Mouse (Mus musculus) lung, embryonic 15.5 days (tissue): ENCODE data around the gene Cdpf1. TPM values are rescaled to one million over a fixed set of nuclear protein-coding genes. Genes with fewer than 3 reads are reported as not detected.

ENCODE experiments used
- ATAC-seq: fragments of 200-750 bp; cut with Nextera tagmentation; 2 replicates; pipeline ENCODE4 v1.8.0; 2017; ENCODE audit warnings: moderate number of reproducible peaks, borderline replicate concordance; ENCODE audit not compliant: low FRiP score, low TSS enrichment; ENCODE audit errors: extremely low read depth
- H3K27ac ChIP-seq: fragments of 300-500 bp; sonication (generic); 2 replicates; pipeline ENCODE4 v1.5.1; 2015; ENCODE audit warnings: moderate library complexity, mild to moderate bottlenecking, inconsistent platforms
- H3K27me3 ChIP-seq: fragments of 300-500 bp; sonication (generic); 2 replicates; pipeline ENCODE4 v1.6.1; 2015; ENCODE audit warnings: inconsistent platforms
- H3K36me3 ChIP-seq: fragments of 300-500 bp; sonication (generic); 2 replicates; pipeline ENCODE4 v1.6.1; 2015; ENCODE audit warnings: inconsistent platforms
- H3K4me1 ChIP-seq: fragments of 300-500 bp; sonication (generic); 2 replicates; pipeline ENCODE4 v1.6.1; 2015; ENCODE audit warnings: inconsistent platforms
- H3K4me2 ChIP-seq: fragments of 300-500 bp; sonication (generic); 2 replicates; pipeline ENCODE4 v1.6.1; 2015; ENCODE audit warnings: inconsistent platforms, mild to moderate bottlenecking, moderate library complexity
- H3K4me3 ChIP-seq: fragments of 300-500 bp; sonication (generic); 2 replicates; pipeline ENCODE4 v1.5.1; 2015; ENCODE audit warnings: mild to moderate bottlenecking, inconsistent platforms
- H3K9ac ChIP-seq: fragments of 300-500 bp; sonication (generic); 2 replicates; pipeline ENCODE4 v1.6.1; 2015; ENCODE audit warnings: inconsistent platforms
- H3K9me3 ChIP-seq: fragments of 300-500 bp; sonication (generic); 2 replicates; pipeline ENCODE4 v1.6.1; 2016; ENCODE audit warnings: inconsistent platforms
- WGBS: fragments of 180-500 bp; shearing (Covaris S2); methylation state at CpG from one replicate; pipeline ENCODE4 v1.1.7; 2015; 5-methylcytosine and 5-hydroxymethylcytosine counted together
- polyA plus RNA-seq: library from polyadenylated mRNA; unstranded; fragments of >200 nt; fragmentation: Nextera tagmentation; extraction: Ambion mirVana; gene quantifications from 2 replicates; pipeline ENCODE4 v1.2.1, GENCODE M21; 2015

Cdpf1 gene
- polyA plus RNA-seq, 1 experiment from 2014 or later: 36.3 TPM

DNA sequence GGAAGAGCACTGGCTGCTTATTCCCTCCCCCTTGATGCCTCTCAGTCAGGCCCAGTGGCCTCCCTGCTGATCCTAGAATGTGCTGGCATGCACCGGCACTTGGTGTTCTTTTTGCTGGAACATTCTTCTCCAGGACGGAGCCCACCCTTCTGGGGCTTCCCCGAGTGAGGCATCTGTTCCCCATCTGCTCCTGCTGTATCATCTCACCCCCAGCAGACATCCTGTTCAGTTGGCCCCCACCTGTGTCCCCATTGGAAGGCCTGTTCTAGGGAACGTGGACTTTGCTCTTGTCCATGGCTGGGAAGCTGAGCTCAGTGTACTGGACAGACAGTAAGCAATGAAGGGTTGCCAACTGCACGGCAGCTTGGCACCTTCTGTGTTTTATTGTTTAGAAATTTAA, 34.7 kb downstream of the Cdpf1 start:
- 73% methylated on average over 5 of the region's 5 CpGs for WGBS
- Histone ChIP-seq H3K9ac (no peak overlapping the region), H3K4me3 (no peak overlapping the region), H3K4me2 (no peak overlapping the region), H3K9me3 (no peaks in the 10 kb centered on the region), H3K27me3 (no peaks in the 10 kb centered on the region), H3K36me3 (no peaks in the 10 kb centered on the region), H3K4me1 (no peaks in the 10 kb centered on the region), H3K27ac (no peak overlapping the region)
- ATAC-seq: no peak

DNA sequence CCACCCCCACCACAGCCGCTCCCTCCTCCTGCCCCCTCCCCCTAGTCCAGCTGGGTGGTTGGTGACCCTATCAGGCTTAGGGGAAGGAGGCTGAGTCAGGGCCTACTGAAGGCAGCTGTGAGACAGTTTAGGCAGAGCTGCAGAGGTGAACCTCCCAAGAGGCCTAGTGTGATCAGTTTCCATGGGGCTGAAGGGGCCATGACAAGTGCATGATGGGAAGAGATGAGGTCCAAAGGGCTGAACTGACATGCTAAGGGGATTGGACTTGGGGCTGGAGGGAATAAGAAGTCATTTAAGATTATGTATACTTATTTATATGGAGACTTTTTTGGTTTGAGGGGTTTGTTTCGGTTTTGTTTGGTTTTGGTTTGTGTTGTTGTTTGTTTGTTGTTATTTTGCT, 35.3 kb downstream of the Cdpf1 start:
- WGBS: 59% methylated on average over 2 of the region's 2 CpGs
- Histone ChIP-seq H3K9ac (no peak overlapping the region), H3K36me3 (no peaks in the 10 kb centered on the region), H3K27me3 (no peaks in the 10 kb centered on the region), H3K9me3 (no peaks in the 10 kb centered on the region), H3K4me3 (no peak overlapping the region), H3K4me1 (no peaks in the 10 kb centered on the region), H3K4me2 (no peak overlapping the region), H3K27ac (no peak overlapping the region)
- no peak for ATAC-seq

- H3K9ac ChIP-seq: no peak overlapping the region
- H3K4me3 ChIP-seq: no peak overlapping the region
- 71% methylated on average over 7 of the region's 7 CpGs for WGBS
- no peak overlapping the region for H3K27ac ChIP-seq
- H3K9me3 ChIP-seq: no peaks in the 10 kb centered on the region
- H3K4me1 ChIP-seq: no peaks in the 10 kb centered on the region
- ATAC-seq: no peak
- no peaks in the 10 kb centered on the region for H3K36me3 ChIP-seq
- H3K4me2 ChIP-seq: no peak overlapping the region
- H3K27me3 ChIP-seq: no peaks in the 10 kb centered on the region
Measured at GRCm38 (mm10) chr15:85775001-85775400, 36.5 kb downstream of the Cdpf1 start.

- Histone ChIP-seq H3K9me3 (no peaks in the 10 kb centered on the region), H3K4me2 (no peak overlapping the region), H3K27me3 (no peaks in the 10 kb centered on the region), H3K36me3 (no peaks in the 10 kb centered on the region), H3K27ac (no peak overlapping the region), H3K4me3 (no peak overlapping the region), H3K9ac (no peak overlapping the region), H3K4me1 (no peaks in the 10 kb centered on the region)
- WGBS: 77% methylated on average over 9 of the region's 9 CpGs
- no peak for ATAC-seq
Measured at GRCm38 (mm10) chr15:85774419-85774818, 37.1 kb downstream of the Cdpf1 start.

DNA sequence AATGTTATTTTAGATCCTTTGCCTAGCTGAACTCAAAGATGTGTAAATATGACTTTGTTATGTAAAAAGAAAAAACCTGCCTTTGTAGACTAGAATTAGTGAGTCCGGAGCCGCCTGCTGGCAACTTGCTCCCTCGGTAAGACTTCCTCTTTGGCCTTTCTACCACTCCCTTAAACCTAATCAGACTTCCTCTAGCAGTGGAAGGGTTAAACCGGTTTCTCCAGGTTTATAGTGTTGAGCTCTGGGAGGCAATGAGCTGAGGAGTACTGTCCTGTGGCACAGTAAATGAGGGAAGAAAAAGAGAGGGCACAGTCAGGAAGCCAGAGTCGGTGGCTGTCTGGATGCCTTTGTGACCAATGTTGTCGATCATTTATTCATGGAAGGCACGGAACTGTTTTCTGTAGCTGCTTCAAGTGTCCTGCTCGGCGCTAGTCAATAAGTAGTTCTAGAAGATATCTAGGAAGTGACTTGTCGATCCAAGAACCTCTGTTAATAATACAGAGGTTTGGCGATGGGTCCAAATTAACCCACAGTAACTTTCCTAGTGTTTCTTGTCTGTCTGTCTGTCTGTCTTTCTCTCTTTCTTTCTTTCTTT, 39.3 kb downstream of the Cdpf1 start:
- no peak overlapping the region for H3K9ac ChIP-seq
- 72% methylated on average over 11 of the region's 11 CpGs for WGBS
- no peak for ATAC-seq
- H3K9me3 ChIP-seq: no peaks in the 10 kb centered on the region
- H3K27me3 ChIP-seq: no peaks in the 10 kb centered on the region
- no peak overlapping the region for H3K4me3 ChIP-seq
- no peaks in the 10 kb centered on the region for H3K4me1 ChIP-seq
- no peaks in the 10 kb centered on the region for H3K36me3 ChIP-seq
- no peak overlapping the region for H3K4me2 ChIP-seq
- H3K27ac ChIP-seq: no peak overlapping the region

- WGBS: 75% methylated on average over 17 of the region's 17 CpGs
- Histone ChIP-seq H3K9me3 (no peaks in the 10 kb centered on the region), H3K27me3 (no peaks in the 10 kb centered on the region), H3K4me1 (no peaks in the 10 kb centered on the region), H3K27ac (no peak overlapping the region), H3K4me3 (no peak overlapping the region), H3K4me2 (no peak overlapping the region), H3K36me3 (no peaks in the 10 kb centered on the region), H3K9ac (no peak overlapping the region)
- no peak for ATAC-seq
Measured at GRCm38 (mm10) chr15:85771306-85772121, 40.0 kb downstream of the Cdpf1 start.

DNA sequence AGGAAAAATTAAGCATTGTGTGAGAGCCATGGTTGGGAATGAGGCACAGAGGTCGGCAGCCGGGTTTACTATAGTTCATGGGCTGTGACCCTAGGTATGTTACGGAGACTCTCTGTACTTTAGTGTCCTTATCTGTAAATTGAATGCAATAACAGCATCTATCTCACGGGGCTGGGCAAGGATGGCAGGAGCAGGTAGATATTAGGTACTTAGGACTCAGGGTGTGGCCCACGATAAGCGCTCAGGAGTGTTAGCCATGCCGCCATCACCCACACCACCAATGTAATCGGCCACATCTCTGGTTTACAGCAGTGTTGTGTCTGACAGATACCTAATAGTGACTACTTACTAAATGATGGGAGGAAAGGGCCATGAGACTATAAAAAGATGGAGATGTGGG, 42.5 kb downstream of the Cdpf1 start:
- no peak overlapping the region for H3K9ac ChIP-seq
- ATAC-seq: no peak
- no peaks in the 10 kb centered on the region for H3K4me1 ChIP-seq
- WGBS: 90% methylated on average over 8 of the region's 8 CpGs
- H3K4me2 ChIP-seq: no peak overlapping the region
- no peaks in the 10 kb centered on the region for H3K27me3 ChIP-seq
- H3K4me3 ChIP-seq: no peak overlapping the region
- H3K9me3 ChIP-seq: no peaks in the 10 kb centered on the region
- H3K27ac ChIP-seq: no peak overlapping the region
- H3K36me3 ChIP-seq: no peaks in the 10 kb centered on the region

DNA sequence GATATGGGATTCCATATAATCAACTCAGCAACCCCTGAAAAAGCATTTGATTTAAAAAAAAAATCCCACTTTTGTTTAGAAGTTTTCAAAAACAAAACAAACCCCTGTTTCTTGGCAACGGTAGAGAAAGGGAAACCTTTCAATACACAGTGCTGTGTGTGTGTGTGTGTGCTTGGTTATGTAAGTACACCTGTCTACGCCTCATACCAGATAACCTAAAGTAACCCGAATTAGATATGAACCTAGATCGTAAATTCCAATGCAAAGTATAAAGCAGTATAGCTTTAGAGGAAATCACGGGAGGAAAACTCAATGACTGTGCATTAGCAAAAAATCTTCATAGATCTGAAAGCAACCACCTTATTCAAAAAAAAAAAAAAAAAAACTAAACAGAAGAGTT, 44.8 kb downstream of the Cdpf1 start:
- 84% methylated on average over 5 of the region's 5 CpGs for WGBS
- no peak for ATAC-seq
- no peaks in the 10 kb centered on the region for H3K36me3 ChIP-seq

DNA sequence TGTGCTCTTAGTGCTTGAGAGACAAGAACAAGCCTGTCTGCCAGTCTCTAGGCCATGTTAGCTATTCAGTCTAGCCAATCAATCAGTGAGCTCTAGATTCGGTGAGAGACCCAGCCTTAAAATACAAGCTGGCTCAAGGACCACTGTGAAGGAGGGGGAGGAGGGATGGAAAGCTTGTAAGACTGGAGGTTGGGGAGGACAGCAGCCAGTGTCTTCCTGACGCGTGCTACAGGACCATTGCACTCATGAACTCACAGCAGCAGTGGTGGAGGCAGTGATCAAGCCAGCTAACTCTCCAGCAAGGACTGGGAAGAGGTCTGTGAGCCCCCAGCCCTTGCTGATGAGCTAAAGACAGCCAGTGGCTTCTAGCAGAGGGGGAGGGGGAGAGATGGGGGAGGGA, 46.5 kb downstream of the Cdpf1 start:
- no peak for ATAC-seq
- no peaks in the 10 kb centered on the region for H3K4me1 ChIP-seq
- H3K36me3 ChIP-seq: no peaks in the 10 kb centered on the region
- no peak overlapping the region for H3K27ac ChIP-seq
- H3K4me2 ChIP-seq: no peak overlapping the region
- H3K9me3 ChIP-seq: no peaks in the 10 kb centered on the region
- H3K27me3 ChIP-seq: no peaks in the 10 kb centered on the region
- WGBS: 44% methylated on average over 3 of the region's 3 CpGs
- H3K4me3 ChIP-seq: no peak overlapping the region
- H3K9ac ChIP-seq: no peak overlapping the region

More for the DNA sequence above, 44.8 kb downstream of the Cdpf1 start:
- H3K9ac ChIP-seq: no peak overlapping the region
- no peak overlapping the region for H3K4me2 ChIP-seq
- no peak overlapping the region for H3K27ac ChIP-seq
- H3K27me3 ChIP-seq: no peaks in the 10 kb centered on the region
- no peaks in the 10 kb centered on the region for H3K9me3 ChIP-seq
- no peaks in the 10 kb centered on the region for H3K4me1 ChIP-seq
- no peak overlapping the region for H3K4me3 ChIP-seq

- Histone ChIP-seq H3K36me3 (no peaks in the 10 kb centered on the region), H3K4me1 (no peaks in the 10 kb centered on the region), H3K27ac (no peak overlapping the region), H3K4me2 (no peak overlapping the region), H3K9ac (no peak overlapping the region), H3K4me3 (no peak overlapping the region), H3K9me3 (peaks cover 1% of the 10 kb centered on the region; the same call in 1 of the 2 replicates), H3K27me3 (no peaks in the 10 kb centered on the region)
- ATAC-seq: no peak
- WGBS: 76% methylated on average over 4 of the region's 4 CpGs
Measured at GRCm38 (mm10) chr15:85762761-85763160, 48.7 kb downstream of the Cdpf1 start.

GRCm38 (mm10) chr15:85757768-85758167, 53.7 kb downstream of the Cdpf1 start:
- H3K4me2 ChIP-seq: no peak overlapping the region
- WGBS: 89% methylated on average over 3 of the region's 3 CpGs
- no peak for ATAC-seq
- no peaks in the 10 kb centered on the region for H3K27me3 ChIP-seq
- H3K36me3 ChIP-seq: no peaks in the 10 kb centered on the region
- H3K4me1 ChIP-seq: no peaks in the 10 kb centered on the region
- H3K9ac ChIP-seq: no peak overlapping the region
- no peak overlapping the region for H3K4me3 ChIP-seq
- peaks cover 5% of the 10 kb centered on the region; the same call in 1 of the 2 replicates for H3K9me3 ChIP-seq
- H3K27ac ChIP-seq: no peak overlapping the region
